Mouse (Mus musculus) frontal cortex, postnatal 10 days (tissue): ENCODE data around the gene Csnk1g1.

Experiments used
- DNase-seq, 2 experiments: peaks; one replicate each; pipeline ENCODE4 v3.0.0; 2022; ENCODE audit warnings: low spot score in 2 of 2, mixed read lengths in 1 of 2

Gene Csnk1g1

DNA sequence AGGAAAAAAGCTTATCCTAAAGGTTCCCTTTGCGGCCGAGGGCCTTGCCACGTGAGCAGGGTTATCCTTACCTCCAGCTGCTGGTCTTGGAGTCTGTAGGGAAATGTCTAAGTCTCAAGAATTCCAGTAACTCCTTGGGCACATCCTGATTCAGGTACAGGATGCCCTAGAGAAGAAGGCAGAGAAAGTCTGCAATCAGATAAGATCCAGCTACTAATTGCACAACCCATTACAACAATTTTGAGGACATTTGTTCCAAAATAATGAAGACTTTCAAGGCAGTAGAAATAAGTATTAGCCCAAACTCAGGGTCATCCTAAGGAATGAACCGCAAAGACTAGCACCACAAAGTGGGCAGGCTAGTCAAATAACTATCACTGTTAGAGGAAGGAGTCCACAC lies 159.3 kb downstream of the Csnk1g1 start:
- no peak for DNase-seq

DNA sequence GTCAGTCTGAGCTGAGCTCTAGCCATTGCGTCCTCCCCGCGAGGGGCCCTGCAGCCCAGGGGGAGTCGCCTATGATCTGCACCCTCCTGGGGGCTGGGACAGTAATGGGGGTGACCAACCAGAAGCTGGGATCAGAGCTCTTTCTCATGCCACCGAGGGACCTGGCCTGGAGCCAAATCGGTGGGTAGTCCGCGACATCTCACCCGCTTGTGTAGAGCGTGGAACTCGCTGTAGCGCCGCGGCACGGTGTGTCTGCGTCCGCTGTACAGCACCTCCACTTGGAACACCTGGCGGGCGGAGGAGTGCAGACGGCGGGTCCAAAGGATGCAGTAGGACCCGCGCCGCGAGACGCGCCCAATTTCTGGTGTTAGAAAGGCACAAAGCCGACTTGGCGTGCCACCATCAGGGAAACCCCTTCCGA lies 160.3 kb downstream of the Csnk1g1 start:
- peak in 1 of 2 experiments; percentile 37 for DNase-seq

DNA sequence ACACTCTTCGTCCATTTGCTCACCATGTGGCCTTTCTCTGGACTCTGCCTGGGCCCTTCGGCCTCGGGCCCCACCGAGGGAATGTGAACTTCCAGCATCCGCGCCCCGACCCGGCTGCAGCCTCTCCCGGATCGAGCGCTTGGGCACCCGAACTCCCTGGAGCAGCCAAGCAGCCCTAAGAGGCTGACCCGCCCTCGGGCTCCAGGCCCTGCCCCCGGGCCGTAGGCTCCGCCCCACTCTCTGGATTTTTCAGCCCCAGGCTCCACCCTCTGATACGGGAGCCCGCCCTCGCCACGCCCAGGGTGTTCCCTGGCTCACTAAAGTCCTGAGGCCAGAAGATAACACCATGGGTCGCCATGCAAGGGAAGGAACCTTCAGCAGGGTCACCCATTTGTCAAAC lies 160.9 kb downstream of the Csnk1g1 start, which contains the start of gene Snx22:
Snx22 (minus strand) TSS at position 137 of the 400 bp plus-strand sequence.
- DNase-seq: peak; percentile 65 to 73

DNA sequence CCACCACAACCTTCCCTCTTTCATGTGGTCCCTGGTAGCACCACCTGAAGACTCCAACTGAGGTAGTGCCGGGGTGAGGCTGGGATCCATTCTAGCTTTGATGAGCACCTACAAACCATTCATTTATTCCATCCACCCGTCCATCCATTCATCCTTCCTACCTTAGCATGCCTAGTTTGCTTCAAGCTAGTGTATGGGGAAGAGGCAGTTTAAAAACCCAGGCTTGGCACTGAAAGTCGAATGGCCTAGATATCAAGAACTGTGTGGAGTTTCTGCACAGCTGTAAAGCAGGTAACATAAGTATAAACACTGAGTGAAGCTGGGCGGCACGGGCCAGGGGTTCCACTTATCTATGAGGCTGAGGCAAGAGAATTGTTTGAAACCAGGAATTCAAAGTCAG lies 161.4 kb downstream of the Csnk1g1 start:
- no peak for DNase-seq

DNA sequence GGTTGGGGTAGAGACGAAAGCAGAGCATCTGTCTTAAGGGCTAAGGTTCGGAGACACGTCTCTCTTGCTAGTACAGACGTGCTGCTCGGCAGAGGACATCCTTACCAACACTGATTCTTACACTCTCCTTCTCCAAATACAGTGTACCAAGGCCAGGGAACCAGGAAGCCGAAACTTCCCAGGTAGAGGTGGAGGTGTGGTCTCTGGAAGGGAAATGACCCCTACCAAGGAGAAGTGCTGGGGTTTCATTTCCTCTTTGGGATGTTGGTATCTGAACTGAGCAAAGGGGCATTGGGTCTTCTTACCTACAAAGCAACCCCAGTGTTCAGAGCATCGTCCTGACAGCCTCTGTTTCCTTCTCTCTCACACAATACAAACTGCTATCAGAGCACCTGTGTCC lies 164.0 kb downstream of the Csnk1g1 start:
- DNase-seq: no peak

DNA sequence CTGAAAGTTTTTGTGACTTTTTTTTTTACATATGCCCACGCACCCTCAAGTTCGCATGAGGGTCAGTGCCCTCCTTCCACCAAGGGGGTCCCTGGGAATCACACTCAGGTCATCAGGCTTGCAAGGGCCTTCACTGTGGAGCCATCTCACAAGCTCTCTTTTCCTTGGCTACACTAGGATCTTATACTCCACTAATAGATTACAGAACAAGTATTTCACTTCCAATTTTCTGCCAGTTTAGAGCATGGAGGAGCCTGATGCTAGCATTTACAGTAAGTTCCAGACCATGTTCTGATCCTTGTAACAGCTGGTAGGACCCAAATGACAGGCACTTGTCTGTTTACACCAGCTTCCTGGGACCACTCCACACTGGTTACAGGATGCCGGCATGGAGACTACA lies 169.3 kb downstream of the Csnk1g1 start:
- no peak for DNase-seq

DNA sequence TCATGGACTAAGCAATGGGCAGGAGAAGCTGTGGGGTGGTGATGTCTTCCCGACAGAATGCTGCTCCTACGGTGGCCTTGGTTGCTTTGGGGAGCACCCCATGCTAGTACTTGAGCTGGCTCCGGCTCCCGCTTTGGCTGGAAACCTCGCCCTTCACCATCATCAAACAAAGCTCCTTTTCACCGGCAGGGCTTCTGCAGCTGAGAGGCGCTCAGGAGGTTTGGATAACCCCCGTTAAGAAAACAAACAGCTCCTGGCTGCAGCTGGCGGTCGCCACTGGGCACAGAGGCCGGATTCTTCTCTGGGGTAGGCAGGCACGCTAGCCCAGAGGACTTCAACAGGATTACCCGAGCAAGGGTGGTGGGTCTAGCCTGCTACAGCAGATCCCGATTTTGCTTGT lies 169.8 kb downstream of the Csnk1g1 start:
- DNase-seq: peak in 1 of 2 experiments; percentile 34

DNA sequence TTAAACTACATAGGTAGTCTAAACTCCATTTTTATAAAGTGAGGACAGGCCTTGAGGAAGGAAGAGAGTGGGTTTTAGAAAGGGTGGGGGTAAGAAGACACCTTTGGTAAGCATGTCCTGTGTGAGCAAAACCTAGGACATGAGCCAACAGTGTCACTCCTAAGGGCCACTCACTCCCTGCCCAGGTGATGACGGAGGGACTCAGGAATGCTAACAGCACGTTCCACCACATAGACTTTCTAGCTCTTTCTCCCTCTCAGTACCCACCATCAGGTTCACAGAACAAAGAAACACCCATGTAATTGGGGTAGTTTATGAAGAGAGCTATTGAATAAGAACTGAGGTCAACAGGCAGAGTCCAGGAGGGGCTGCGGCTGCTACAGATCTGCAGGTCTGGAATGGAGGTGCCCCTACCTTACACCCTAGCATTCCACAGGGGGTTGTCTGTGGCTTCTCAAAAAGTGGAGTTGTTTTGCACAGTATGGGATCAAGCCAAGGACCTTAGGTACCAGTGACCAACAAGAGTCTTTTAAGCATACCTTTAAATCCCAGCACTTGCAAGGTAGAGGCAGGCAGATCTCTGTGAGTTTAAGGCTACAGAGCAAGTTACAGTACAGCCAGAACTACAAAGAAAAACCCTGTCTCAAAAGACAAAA lies 172.2 kb downstream of the Csnk1g1 start:
- no peak for DNase-seq

DNA sequence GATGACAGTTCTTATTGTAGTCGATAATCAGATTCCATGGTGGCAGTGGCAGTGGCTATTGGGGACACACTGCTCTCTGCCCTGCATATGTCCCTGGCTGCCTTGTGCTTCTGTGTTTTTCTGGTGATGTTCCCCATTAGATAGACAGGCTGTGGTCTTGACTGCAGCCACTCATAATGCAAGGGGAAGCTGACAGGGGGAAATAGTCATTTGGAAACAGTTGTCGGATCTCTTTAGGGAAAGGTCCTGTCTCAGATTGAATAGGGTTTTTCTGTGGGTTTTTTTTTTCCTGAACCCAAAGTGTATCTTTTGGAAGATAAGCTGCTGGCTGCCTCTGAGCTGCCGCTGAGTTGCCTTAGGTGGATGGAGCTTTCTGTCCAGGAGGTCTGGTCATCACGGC lies 173.3 kb downstream of the Csnk1g1 start:
- no peak for DNase-seq

DNA sequence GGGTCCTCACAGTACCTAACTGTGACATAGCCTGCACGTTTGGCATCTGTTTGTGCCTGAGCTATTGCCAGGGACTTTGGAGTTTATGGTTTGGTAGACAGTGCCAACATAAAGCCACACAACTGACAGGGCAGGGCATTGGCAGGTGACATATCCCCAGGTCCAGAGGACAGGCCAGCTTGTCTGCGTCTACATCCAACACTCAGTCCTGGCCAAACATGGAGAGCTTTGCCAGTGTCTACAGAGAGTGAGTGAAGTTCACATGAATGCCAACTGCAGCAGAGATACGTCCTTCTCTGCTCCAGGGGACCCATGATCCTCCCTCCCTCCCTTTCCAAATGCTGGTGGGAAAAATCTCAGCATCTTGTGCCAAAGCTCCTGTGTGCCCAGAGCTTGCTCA lies 175.4 kb downstream of the Csnk1g1 start:
- no peak for DNase-seq

DNA sequence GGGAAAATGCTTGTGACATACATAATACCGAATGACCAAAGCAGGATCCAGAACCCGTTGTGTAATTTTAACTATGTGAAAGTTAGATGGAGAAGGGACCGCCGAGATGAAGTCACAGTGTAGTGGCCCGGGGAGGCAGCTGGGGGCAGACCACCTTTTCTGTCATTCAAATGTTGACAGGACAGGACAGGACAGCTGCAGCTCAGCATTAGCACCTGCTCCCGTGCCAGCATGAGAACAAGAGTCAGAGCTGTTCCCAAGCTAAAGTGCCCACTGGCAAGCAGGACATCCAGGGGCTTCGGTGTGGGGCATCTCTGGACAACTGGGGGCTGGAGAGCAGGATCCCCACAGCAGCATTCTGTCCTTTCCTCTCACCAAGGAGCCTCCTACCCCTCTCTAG lies 178.3 kb downstream of the Csnk1g1 start:
- DNase-seq: no peak

DNA sequence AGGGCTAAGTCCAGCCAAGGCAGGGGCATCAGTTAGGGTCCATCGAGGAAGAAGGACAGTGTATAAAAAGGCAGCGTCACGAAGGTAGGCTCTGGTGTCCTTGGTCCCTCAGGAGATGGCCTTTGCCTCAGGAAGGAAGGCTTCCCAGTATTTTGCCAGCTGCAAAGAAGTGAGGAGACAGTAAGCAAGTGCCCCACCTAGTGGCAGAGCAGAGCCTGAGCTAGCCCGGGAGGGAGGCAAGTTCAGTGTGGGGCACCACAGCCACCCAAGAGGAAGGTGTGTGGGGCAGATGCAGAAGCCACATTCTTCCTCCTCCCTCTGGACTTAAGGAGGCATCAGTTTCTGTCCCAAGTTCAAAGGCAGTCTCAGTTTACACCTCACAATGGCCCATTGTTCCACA lies 179.7 kb downstream of the Csnk1g1 start:
- peak in 1 of 2 experiments; percentile 42 for DNase-seq

DNA sequence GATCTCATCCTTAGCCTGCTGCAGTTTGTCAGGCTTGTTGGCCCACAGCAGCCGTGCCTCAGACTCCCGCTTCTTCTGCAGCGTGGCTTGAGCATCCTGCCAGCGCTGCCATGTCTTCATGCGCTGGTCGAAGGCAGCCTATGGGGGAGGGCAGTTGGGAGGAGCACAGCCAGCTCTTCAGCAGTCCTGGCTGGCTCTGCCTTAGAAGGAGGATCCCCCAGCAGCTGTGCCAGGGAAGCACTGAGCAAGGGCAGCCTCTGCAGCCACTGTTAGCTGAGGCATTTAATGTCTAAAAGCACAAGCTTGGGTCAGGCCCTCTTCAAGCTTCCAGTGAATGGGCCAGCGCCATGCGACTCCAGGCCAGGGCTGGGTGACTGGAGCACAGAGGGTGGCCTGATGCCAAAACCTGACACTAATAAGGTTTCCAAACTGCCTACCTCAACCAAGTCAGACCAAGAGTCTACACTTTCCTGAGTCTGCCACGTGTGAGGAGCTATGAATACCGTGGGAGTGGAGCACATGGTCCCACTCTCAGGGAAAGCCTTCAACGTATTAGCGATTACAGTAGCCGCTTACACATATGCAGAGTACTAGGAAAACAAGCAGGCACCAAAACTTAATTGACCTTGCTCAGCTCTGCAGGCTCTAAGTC lies 182.0 kb downstream of the Csnk1g1 start:
- no peak for DNase-seq

DNA sequence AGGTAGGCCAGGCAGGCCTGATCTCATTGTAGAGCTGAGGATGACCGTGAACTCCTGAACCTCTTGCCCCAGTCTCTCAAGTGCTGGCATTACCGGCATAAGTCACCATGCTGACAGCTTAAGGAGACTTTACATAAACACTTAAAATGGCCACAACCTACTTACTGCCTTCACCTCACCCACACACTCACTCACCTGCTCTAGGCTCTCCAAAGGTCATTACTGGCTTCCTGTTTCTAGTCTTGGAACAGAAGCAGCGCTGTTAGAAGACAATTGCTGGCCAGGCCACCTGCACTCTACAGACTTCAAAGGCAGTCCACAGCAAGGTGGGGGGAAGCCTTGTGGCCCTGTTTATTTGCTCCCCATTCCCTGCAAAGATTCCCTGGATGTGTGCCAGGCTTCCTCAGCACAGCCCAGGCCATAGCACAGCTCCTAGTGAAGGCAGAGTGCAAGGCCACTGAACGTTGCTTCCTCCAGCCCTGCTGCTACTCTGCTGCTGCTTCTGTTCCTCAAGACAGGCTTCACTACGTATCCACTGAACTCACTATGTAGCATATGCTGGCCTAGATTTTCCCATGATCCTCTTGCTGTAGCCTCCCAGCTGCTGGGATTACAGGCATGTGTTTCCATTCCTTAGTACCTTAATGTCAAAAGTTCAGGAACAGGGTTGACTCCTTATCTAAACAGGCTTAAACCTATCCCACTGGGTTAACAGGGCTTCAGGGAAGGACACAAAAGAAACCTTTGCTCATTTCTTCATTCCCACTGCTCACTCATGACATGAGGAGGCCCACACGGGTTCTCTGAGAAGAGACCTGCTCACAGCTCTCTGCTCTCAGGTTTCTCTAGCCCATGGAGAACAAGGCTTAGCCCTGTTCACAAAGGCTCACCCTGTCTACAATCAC lies 182.9 kb downstream of the Csnk1g1 start:
- no peak for DNase-seq

DNA sequence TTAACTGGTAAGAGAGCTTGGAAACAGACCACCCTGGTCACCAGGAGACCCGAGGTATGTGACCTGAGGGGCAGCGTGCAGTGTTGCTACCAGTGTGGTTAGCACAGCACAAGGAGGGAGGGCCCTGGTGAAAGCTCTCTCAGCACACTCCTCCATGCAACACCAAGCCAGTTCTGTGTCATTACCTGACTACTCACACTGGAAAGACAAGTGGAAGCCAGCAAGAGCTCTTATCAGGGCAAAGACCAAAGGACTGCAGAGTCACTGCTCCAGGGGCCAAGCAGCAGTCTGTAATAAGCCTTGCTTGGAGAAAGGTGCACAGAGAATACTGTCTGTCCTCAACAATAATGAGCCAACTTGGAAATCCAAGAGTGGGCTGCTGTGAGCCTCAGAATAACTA lies 183.9 kb downstream of the Csnk1g1 start:
- DNase-seq: no peak
